Mouse (Mus musculus) kidney, adult 2 months (tissue): ENCODE measurements around the gene Hsf4. TPM values are rescaled to one million over a fixed set of nuclear protein-coding genes. Genes with fewer than 3 reads are reported as not detected.
A peak's percentile ranks its signal among the peaks of the same experiment; 100 is the strongest.

ENCODE experiments used
- DNase-seq: peaks from one replicate; pipeline ENCODE4 v3.0.0; 2021
- H3K27ac ChIP-seq: fragments of 200-500 bp; 2 replicates; pipeline ENCODE4 v1.5.1; 2012; ENCODE audit warnings: low read depth, low read length, control low read depth, inconsistent platforms; ENCODE audit not compliant: insufficient read depth
- H3K27me3 ChIP-seq: fragments of 200-500 bp; replicated peaks from 2 replicates; pipeline ENCODE4 v1.6.1; 2012; ENCODE audit warnings: mild to moderate bottlenecking, moderate library complexity, low read length, inconsistent platforms; ENCODE audit not compliant: control insufficient read depth, insufficient read depth
- H3K36me3 ChIP-seq: fragments of 200-500 bp; 2 replicates; pipeline ENCODE4 v1.6.1; 2012; ENCODE audit warnings: mild to moderate bottlenecking, moderate library complexity, low read length, inconsistent platforms; ENCODE audit not compliant: control insufficient read depth, insufficient read depth
- H3K4me1 ChIP-seq: fragments of 200-500 bp; 2 replicates; pipeline ENCODE4 v1.6.1; 2011; ENCODE audit warnings: low read length; ENCODE audit not compliant: control insufficient read depth, insufficient read depth
- H3K4me3 ChIP-seq: fragments of 200-500 bp; 2 replicates; pipeline ENCODE4 v1.5.1; 2011; ENCODE audit warnings: mild to moderate bottlenecking, low read depth, low read length, control low read depth; ENCODE audit not compliant: insufficient read depth
- CTCF ChIP-seq: fragments of 200-500 bp; conservative IDR thresholded peaks from 2 replicates; pipeline ENCODE4 v1.5.1; 2011; ENCODE audit warnings: low read depth, mild to moderate bottlenecking, control low read depth, low read length, moderate library complexity, mixed read lengths; ENCODE audit not compliant: insufficient read depth, insufficient read length
- POLR2A ChIP-seq: fragments of 200-500 bp; IDR thresholded peaks from one replicate; pipeline ENCODE4 v1.6.1; 2011; ENCODE audit warnings: low read depth, low read length, control low read depth
- WGBS: fragments of 180-500 bp; shearing (Covaris S2); methylation state at CpG from one replicate; pipeline ENCODE4 v1.1.7; 2018; 5-methylcytosine and 5-hydroxymethylcytosine counted together
- polyA plus RNA-seq: library from polyadenylated mRNA; depleted of rRNA; stranded (reverse); fragments of >200 nt; gene quantifications from 2 replicates; pipeline ENCODE4 v1.2.3, GENCODE M21; 2012

The Hsf4 gene
- polyA plus RNA-seq, 1 experiment = 2.7 TPM

GRCm38 (mm10) chr8:105280567-105280966 lies 11.0 kb downstream of the Hsf4 start:
- H3K36me3 ChIP-seq = no peaks in the 10 kb centered on the region
- TF ChIP-seq CTCF (no peak), POLR2A (no peak)
- H3K27me3 ChIP-seq = no peaks in the 10 kb centered on the region
- no peak for DNase-seq
- no peak overlapping the region for H3K27ac ChIP-seq
- no peak overlapping the region for H3K4me3 ChIP-seq
- 82% methylated on average over 3 of the region's 3 CpGs for WGBS
- no peaks in the 10 kb centered on the region; the same call in 1 of the 2 replicates for H3K4me1 ChIP-seq

- TF ChIP-seq CTCF (no peak), POLR2A (no peak)
Measured at GRCm38 (mm10) chr8:105281821-105282220, 12.2 kb downstream of the Hsf4 start.

GRCm38 (mm10) chr8:105282239-105282638 lies 12.6 kb downstream of the Hsf4 start:
- Histone ChIP-seq H3K27ac (no peak overlapping the region), H3K36me3 (no peaks in the 10 kb centered on the region), H3K4me3 (no peak overlapping the region), H3K4me1 (no peaks in the 10 kb centered on the region; the same call in 1 of the 2 replicates), H3K27me3 (no peaks in the 10 kb centered on the region)
- 94% methylated on average over 4 of the region's 4 CpGs for WGBS
- no peak for DNase-seq
- TF ChIP-seq POLR2A (no peak), CTCF (no peak)

More at GRCm38 (mm10) chr8:105281821-105282220, 12.2 kb downstream of the Hsf4 start:
- 94% methylated on average over 12 of the region's 12 CpGs for WGBS
- Histone ChIP-seq H3K27ac (no peak overlapping the region), H3K4me1 (no peaks in the 10 kb centered on the region; the same call in 1 of the 2 replicates), H3K36me3 (no peaks in the 10 kb centered on the region), H3K27me3 (no peaks in the 10 kb centered on the region), H3K4me3 (no peak overlapping the region)
- no peak for DNase-seq

DNA sequence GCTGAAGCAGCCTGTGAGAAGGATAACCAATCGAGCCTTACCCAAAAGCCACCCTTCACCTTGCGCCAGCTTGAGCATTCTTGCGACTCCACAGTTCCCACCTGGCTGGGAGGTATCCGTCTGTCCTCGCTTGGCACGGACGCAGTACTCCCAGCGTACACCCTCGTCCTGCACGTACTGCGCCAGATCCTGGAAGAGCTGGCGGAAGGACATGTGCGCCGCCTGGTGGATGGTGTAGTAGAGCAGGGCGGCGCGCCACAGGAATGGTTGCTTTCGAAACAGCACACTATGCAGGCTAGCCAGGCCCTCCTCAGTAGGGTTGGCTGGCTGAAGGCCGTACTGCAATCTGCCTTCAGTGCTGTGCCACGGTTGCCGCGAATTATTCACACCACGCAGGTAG lies 13.5 kb downstream of the Hsf4 start:
- no peaks in the 10 kb centered on the region; the same call in 1 of the 2 replicates for H3K4me1 ChIP-seq
- H3K4me3 ChIP-seq = no peak overlapping the region
- WGBS = 51% methylated on average over 23 of the region's 23 CpGs
- no peaks in the 10 kb centered on the region for H3K36me3 ChIP-seq
- peak; percentile 44 for DNase-seq
- no peaks in the 10 kb centered on the region for H3K27me3 ChIP-seq
- TF ChIP-seq CTCF (peak; percentile 91), POLR2A (no peak)
- no peak overlapping the region for H3K27ac ChIP-seq

DNA sequence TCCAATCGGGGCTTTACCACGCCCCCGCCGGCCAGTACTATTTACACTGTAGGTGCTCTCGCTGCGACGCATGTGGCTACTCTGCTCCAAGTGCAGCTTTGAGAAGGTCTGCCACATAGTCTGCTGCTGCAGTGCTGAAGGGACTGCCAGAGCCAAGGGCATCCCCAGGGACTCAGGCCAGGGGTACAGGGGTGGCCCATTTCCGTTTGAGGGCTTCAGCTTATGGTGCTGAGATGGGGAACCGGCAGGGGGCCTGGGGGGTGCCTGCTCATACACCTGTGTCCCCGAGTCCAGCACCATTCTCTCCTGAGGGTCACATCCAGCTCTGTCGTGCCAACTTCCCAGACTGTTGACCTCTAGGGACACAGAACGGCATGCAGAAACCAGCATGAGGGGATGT lies 15.9 kb downstream of the Hsf4 start:
- no peak for DNase-seq
- peaks cover 7% of the 10 kb centered on the region; the same call in 1 of the 2 replicates for H3K4me1 ChIP-seq
- WGBS = 70% methylated on average over 12 of the region's 12 CpGs
- H3K27ac ChIP-seq = no peak overlapping the region
- TF ChIP-seq CTCF (no peak), POLR2A (no peak)
- H3K27me3 ChIP-seq = no peaks in the 10 kb centered on the region
- no peak overlapping the region for H3K4me3 ChIP-seq
- H3K36me3 ChIP-seq = no peaks in the 10 kb centered on the region

DNA sequence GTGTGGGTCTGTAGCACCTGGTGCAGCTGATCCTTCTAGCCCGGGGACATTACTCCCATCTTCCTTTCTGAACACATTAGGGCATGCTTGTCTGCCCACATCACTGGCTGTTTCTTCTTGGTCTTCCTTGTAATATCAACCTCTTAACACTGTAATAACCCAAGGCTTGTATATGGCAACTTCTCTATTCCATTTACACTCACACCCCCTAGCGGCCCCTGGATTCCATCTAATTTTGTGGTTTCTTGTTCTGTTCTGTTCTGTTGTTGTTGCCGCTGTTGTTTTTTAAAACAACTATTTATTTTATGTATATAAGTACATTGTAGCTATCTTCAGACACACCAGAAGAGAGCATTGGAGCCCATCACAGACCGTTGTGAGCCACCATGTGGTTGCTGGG lies 17.3 kb downstream of the Hsf4 start:
- TF ChIP-seq CTCF (no peak), POLR2A (no peak)
- H3K4me1 ChIP-seq = peaks cover 7% of the 10 kb centered on the region; the same call in 1 of the 2 replicates
- no peaks in the 10 kb centered on the region for H3K36me3 ChIP-seq
- H3K4me3 ChIP-seq = no peak overlapping the region
- no peak for DNase-seq
- 90% methylated on average over 4 of the region's 4 CpGs for WGBS
- no peaks in the 10 kb centered on the region for H3K27me3 ChIP-seq
- H3K27ac ChIP-seq = no peak overlapping the region

DNA sequence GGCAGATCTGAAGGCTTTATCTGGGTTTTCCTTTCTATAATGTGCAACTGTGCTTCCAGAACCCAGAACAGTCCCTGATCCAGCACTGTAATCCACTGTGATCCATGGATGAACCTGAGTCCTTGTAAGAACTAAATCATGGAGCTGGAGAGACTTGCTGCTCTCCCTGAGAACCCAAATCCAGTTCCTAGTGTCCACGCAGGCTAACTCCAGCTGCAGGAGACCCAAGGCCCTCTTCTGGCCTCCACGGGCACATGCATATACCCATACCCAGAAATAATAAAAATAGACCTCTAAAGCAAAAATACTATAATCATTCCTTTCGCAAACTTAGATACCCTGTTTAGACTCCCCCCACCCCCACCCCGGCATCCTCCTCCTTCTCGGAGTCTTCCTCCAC lies 18.6 kb downstream of the Hsf4 start:
- DNase-seq = no peak
- Histone ChIP-seq H3K27ac (no peak overlapping the region), H3K36me3 (no peaks in the 10 kb centered on the region), H3K4me1 (peaks cover 7% of the 10 kb centered on the region; the same call in 1 of the 2 replicates), H3K4me3 (no peak overlapping the region), H3K27me3 (no peaks in the 10 kb centered on the region)
- TF ChIP-seq POLR2A (no peak), CTCF (no peak)
- 86% methylated on average over 5 of the region's 5 CpGs for WGBS
